Mouse (Mus musculus) MEL (cell line): Measurements from ENCODE around the gene Stk11. TPM values are rescaled to one million over a fixed set of nuclear protein-coding genes. Genes with fewer than 3 reads are reported as not detected.
"Not testable (repeated sequence)": the region's sequence is repeated elsewhere in the genome, so short reads cannot be mapped to it uniquely, and the experiment has no call there.

Experiments used
- DNase-seq: peaks from one replicate; pipeline ENCODE4 v3.0.0; 2011; ENCODE audit warnings: low read depth, low spot score
- H3K27ac ChIP-seq: 2 replicates; pipeline ENCODE4 v1.5.1; 2012; ENCODE audit warnings: low read depth, mild to moderate bottlenecking, control low read depth, low read length, moderate library complexity; ENCODE audit not compliant: control insufficient read depth
- H3K27me3 ChIP-seq, 2 experiments: fragments of 150-350 bp in 1 of 2; sonication (generic) in 1 of 2; 2 replicates each; pipeline ENCODE4 v1.6.1; 2012; ENCODE audit warnings: low read length in 2 of 2, mild to moderate bottlenecking in 2 of 2, improper control_type of control experiment in 1 of 2, moderate library complexity in 1 of 2; ENCODE audit not compliant: insufficient read depth in 2 of 2, control insufficient read depth in 1 of 2
- H3K36me3 ChIP-seq, 2 experiments: 2 replicates each; pipeline ENCODE4 v1.6.1; 2012 to 2014; ENCODE audit warnings: low read length in 2 of 2, improper control_type of control experiment in 1 of 2, inconsistent platforms in 1 of 2, mild to moderate bottlenecking in 1 of 2; ENCODE audit not compliant: insufficient read depth in 2 of 2, control insufficient read depth in 1 of 2
- H3K4me1 ChIP-seq, 2 experiments: fragments of 150-350 bp in 1 of 2; sonication (generic) in 1 of 2; 2 replicates each; pipeline ENCODE4 v1.6.1; 2012; ENCODE audit warnings: low read length in 2 of 2, improper control_type of control experiment in 1 of 2, mild to moderate bottlenecking in 1 of 2; ENCODE audit not compliant: insufficient read depth in 2 of 2, control insufficient read depth in 1 of 2
- H3K4me3 ChIP-seq, 2 experiments: fragments of 150-350 bp in 1 of 2; sonication (generic) in 1 of 2; 2 replicates each; pipeline ENCODE4 v1.5.1; 2012; ENCODE audit warnings: low read depth in 2 of 2, low read length in 2 of 2, mild to moderate bottlenecking in 2 of 2, moderate library complexity in 2 of 2, control low read depth in 1 of 2, improper control_type of control experiment in 1 of 2; ENCODE audit not compliant: control insufficient read depth in 1 of 2, insufficient read depth in 1 of 2
- H3K79me2 ChIP-seq: 2 replicates; pipeline ENCODE4 v1.6.1; 2012; ENCODE audit warnings: mild to moderate bottlenecking, low read length, moderate library complexity; ENCODE audit not compliant: control insufficient read depth, poor library complexity, insufficient read depth
- H3K9ac ChIP-seq: 2 replicates; pipeline ENCODE4 v1.6.1; 2012; ENCODE audit warnings: low read depth, mild to moderate bottlenecking, control low read depth, low read length, moderate library complexity; ENCODE audit not compliant: control insufficient read depth, poor library complexity, severe bottlenecking
- H3K9me3 ChIP-seq: fragments of 150-350 bp; sonication (generic); replicated peaks from 2 replicates; pipeline ENCODE4 v1.6.1; 2012; ENCODE audit warnings: mild to moderate bottlenecking, low read length, improper control_type of control experiment, moderate library complexity; ENCODE audit not compliant: insufficient read depth
- ETS1 ChIP-seq: IDR thresholded peaks from 2 replicates; pipeline ENCODE4 v1.6.1; 2012; ENCODE audit warnings: low read depth, mild to moderate bottlenecking, inconsistent platforms, low read length, improper control_type of control experiment, moderate library complexity
- MAX ChIP-seq: IDR thresholded peaks from 2 replicates; pipeline ENCODE4 v1.6.1; 2011; ENCODE audit warnings: low read length, improper control_type of control experiment
- MAZ ChIP-seq: IDR thresholded peaks from 2 replicates; pipeline ENCODE4 v1.6.1; 2012; ENCODE audit warnings: low read depth, mild to moderate bottlenecking, inconsistent platforms, low read length, improper control_type of control experiment
- MXI1 ChIP-seq: IDR thresholded peaks from 2 replicates; pipeline ENCODE4 v1.6.1; 2011; ENCODE audit warnings: mild to moderate bottlenecking, low read depth, low read length, improper control_type of control experiment
- MYC ChIP-seq: IDR thresholded peaks from 2 replicates; pipeline ENCODE4 v1.6.1; 2011; ENCODE audit warnings: low read depth, mild to moderate bottlenecking, low read length, improper control_type of control experiment, moderate library complexity
- NRF1 ChIP-seq: IDR thresholded peaks from 2 replicates; pipeline ENCODE4 v1.6.1; 2014; ENCODE audit warnings: low read depth, mild to moderate bottlenecking, inconsistent platforms, low read length, improper control_type of control experiment, moderate library complexity; ENCODE audit not compliant: poor library complexity, insufficient read depth, severe bottlenecking
- POLR2A ChIP-seq, 2 experiments: IDR thresholded peaks; 2 replicates each; pipeline ENCODE4 v1.6.1; 2011 to 2012; ENCODE audit warnings: low read length in 2 of 2, mild to moderate bottlenecking in 2 of 2, control low read depth in 1 of 2, improper control_type of control experiment in 1 of 2, low read depth in 1 of 2, moderate library complexity in 1 of 2; ENCODE audit not compliant: control insufficient read depth in 1 of 2, insufficient read depth in 1 of 2, poor library complexity in 1 of 2
- TBP ChIP-seq: IDR thresholded peaks from 2 replicates; pipeline ENCODE4 v1.8.0; 2011; ENCODE audit warnings: low read depth, low read length, improper control_type of control experiment
- USF1 ChIP-seq: IDR thresholded peaks from 2 replicates; pipeline ENCODE4 v1.6.1; 2014; ENCODE audit warnings: low read depth, mild to moderate bottlenecking, inconsistent platforms, low read length, improper control_type of control experiment, moderate library complexity
- USF2 ChIP-seq, 2 experiments: IDR thresholded peaks; 2 replicates each; pipeline ENCODE4 v1.6.1; 2011 to 2012; ENCODE audit warnings: improper control_type of control experiment in 2 of 2, low read length in 2 of 2, borderline replicate concordance in 1 of 2, inconsistent platforms in 1 of 2, low read depth in 1 of 2, mild to moderate bottlenecking in 1 of 2; ENCODE audit not compliant: insufficient read depth in 1 of 2
- ZKSCAN1 ChIP-seq: IDR thresholded peaks from 2 replicates; pipeline ENCODE4 v1.6.1; 2012; ENCODE audit warnings: low read depth, mild to moderate bottlenecking, inconsistent platforms, low read length, improper control_type of control experiment, moderate library complexity
- ZNF384 ChIP-seq: IDR thresholded peaks from 2 replicates; pipeline ENCODE4 v1.6.1; 2012; ENCODE audit warnings: low read depth, mild to moderate bottlenecking, inconsistent platforms, low read length, improper control_type of control experiment
- polyA plus RNA-seq, 2 experiments: library from polyadenylated mRNA; stranded (reverse) in 1 of 2; unstranded in 1 of 2; fragments of >175 nt in 1 of 2; fragments of >200 nt in 1 of 2; gene quantifications; 2 replicates each; pipeline versions ENCODE4 v1.2.1 to v1.2.4; 2012; ENCODE audit warnings: low replicate concordance in 2 of 2, low read depth in 1 of 2; ENCODE audit not compliant: insufficient read length in 2 of 2, insufficient read depth in 1 of 2, missing spikeins in 1 of 2
- total RNA-seq: library from RNA; depleted of rRNA; stranded (reverse); fragments of 300-350 nt; gene quantifications from 2 replicates; pipeline ENCODE4 v1.2.3, GENCODE M21; 2012

Gene Stk11
- total and polyA plus RNA-seq, 3 experiments = 108 to 188 TPM; not detected in 1

DNA sequence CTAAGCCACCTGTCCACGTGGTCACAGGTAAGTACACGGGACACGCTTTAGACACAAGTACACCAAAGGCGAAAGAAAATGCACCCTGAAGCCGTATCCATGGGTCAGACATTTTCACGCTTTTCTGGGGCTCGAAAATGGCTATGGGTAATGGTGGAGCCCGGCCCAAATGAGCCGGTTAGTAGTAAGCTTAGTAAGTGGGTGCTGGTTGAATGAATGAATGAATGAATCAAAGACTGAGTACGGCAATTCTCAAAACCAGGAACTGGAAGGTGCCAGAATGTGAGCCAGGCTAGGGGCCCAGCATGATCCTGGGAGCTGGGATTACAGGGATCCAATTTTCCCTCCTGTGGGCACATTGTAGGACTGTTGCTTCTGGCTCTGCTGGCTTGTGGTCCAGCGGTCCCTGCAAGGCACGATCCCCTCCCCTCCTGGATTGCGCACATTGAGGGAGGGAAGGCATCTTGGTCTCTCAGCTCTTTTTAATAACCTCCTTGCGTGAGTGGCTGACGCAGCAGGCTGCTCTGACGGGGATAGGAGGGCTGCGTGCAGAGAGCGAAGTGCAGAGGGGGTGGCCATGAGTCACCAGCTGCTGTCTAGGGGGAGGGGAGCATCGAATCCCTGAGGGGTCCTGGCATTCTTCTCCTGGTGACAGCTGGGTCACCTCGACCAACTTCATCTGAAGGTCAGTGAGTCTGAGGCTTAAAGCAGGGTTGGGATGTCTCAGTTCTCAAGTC, 50.0 kb downstream of the Stk11 start, which contains the start of gene Cirbp:
Cirbp (plus strand) TSS at position 594 of the 737 bp plus-strand sequence.
- DNase-seq = peak; percentile 92
- peaks cover 0 to 12% of the 10 kb centered on the region in 2 experiments; a peak in 2 of 4 replicates for H3K36me3 ChIP-seq
- H3K79me2 ChIP-seq = peaks cover 8% of the 10 kb centered on the region; the same call in 1 of the 2 replicates
- H3K4me3 ChIP-seq = peak within 1 kb of the TSS; percentile 52 to 58
- peaks cover 4 to 29% of the 10 kb centered on the region in 2 experiments for H3K4me1 ChIP-seq
- TF ChIP-seq ETS1 = peak; percentile 51; the same call in 1 of the 2 replicates
- peak; percentile 37 for TF ChIP-seq MAX
- TF ChIP-seq USF1 = peak; percentile 45; the same call in 1 of the 2 replicates
- TF ChIP-seq MAZ = peak; percentile 80; the same call in 1 of the 2 replicates
- TF ChIP-seq MXI1 = peak; percentile 13; the same call in 1 of the 2 replicates
- TF ChIP-seq MYC = no peak
- TF ChIP-seq USF2 (IDR thresholded peaks at IDR 0.05; ENCODE audit: borderline replicate concordance in 1 of 2, insufficient read depth in 1 of 2, low read depth in 1 of 2, low read length in 2 of 2) = no peak
- peak; percentile 4 to 64; a peak in 2 of 4 replicates for TF ChIP-seq POLR2A (IDR thresholded peaks at IDR 0.05; ENCODE audit: control insufficient read depth in 1 of 2, insufficient read depth in 1 of 2, low read depth in 1 of 2, low read length in 2 of 2, poor library complexity in 1 of 2)
- no peak for TF ChIP-seq ZKSCAN1
- TF ChIP-seq NRF1 = peak; percentile 19; the same call in 1 of the 2 replicates
- peak; percentile 79 for TF ChIP-seq TBP
- TF ChIP-seq, all 39 proteins: peak for 8
- Histone ChIP-seq H3K27me3 (no peaks in the 10 kb centered on the region), H3K9me3 (no peaks in the 10 kb centered on the region), H3K27ac (peak within 1 kb of the TSS; percentile 79), H3K9ac (peak within 1 kb of the TSS; percentile 66)

DNA sequence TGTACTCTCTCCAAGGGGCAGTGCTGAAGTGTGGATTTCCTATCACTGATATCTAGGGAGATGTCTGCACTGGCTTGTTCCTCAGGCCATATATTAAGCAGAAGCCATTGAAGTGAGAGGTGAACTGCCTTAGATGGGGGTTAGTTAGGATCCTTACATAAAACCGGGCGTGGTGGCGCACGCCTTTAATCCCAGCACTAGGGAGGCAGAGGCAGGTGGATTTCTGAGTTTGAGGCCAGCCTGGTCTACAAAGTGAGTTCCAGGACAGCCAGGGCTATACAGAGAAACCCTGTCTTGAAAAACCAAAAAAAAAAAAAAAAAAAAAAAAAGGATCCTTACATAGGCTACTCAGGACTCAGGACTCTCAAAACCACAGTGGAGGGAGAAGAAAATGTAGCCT, 50.5 kb downstream of the Stk11 start:
- H3K9ac ChIP-seq = peak overlapping the region; percentile 44

More for the DNA sequence above, 50.5 kb downstream of the Stk11 start:
- not testable (repeated sequence) for DNase-seq, H3K9me3 ChIP-seq, H3K27me3 ChIP-seq, H3K79me2 ChIP-seq
- TF ChIP-seq ZNF384 (peak; percentile 44; the same call in 1 of the 2 replicates), MYC (0 out of 2 replicates have a peak, but pooled peaks have one; percentile 14)
- peaks cover 0 to 12% of the 10 kb centered on the region in 2 experiments; a peak in 2 of 4 replicates for H3K36me3 ChIP-seq
- H3K27ac ChIP-seq = peak overlapping the region; percentile 72
- peaks cover 4 to 28% of the 10 kb centered on the region in 2 experiments for H3K4me1 ChIP-seq
- H3K4me3 ChIP-seq = peak overlapping the region; percentile 52 to 57
